Mouse (Mus musculus) kidney, postnatal 0 days (tissue): ENCODE data around the gene Tardbp. TPM values are rescaled to one million over a fixed set of nuclear protein-coding genes. Genes with fewer than 3 reads are reported as not detected.

Experiments used
- ATAC-seq: fragments of 200-750 bp; cut with Nextera tagmentation; replicated peaks from 2 replicates; pipeline ENCODE4 v1.8.0; 2017; ENCODE audit warnings: low read depth, moderate number of reproducible peaks, moderate TSS enrichment, moderate library complexity; ENCODE audit not compliant: low FRiP score
- DNase-seq: peaks from one replicate; pipeline ENCODE4 v3.0.0-alpha.2; 2016; ENCODE audit warnings: low spot score
- H3K27ac ChIP-seq: fragments of 300-500 bp; sonication (generic); 2 replicates; pipeline ENCODE4 v1.5.1; 2014; ENCODE audit warnings: mild to moderate bottlenecking
- H3K27me3 ChIP-seq: fragments of 300-500 bp; sonication (generic); 2 replicates; pipeline ENCODE4 v1.6.1; 2014; ENCODE audit warnings: low read length, mixed read lengths; ENCODE audit not compliant: insufficient read depth
- H3K36me3 ChIP-seq: fragments of 300-500 bp; sonication (generic); 2 replicates; pipeline ENCODE4 v1.6.1; 2014; ENCODE audit warnings: low read length, mixed read lengths; ENCODE audit not compliant: insufficient read depth
- H3K4me1 ChIP-seq: fragments of 300-500 bp; sonication (generic); replicated peaks from 2 replicates; pipeline ENCODE4 v1.6.1; 2014; ENCODE audit warnings: antibody characterized with exemption, low read length, mixed read lengths; ENCODE audit not compliant: insufficient read depth
- H3K4me2 ChIP-seq: fragments of 300-500 bp; sonication (generic); 2 replicates; pipeline ENCODE4 v1.6.1; 2014; ENCODE audit warnings: mild to moderate bottlenecking, low read length, moderate library complexity, mixed read lengths
- H3K4me3 ChIP-seq: fragments of 300-500 bp; sonication (generic); replicated peaks from 2 replicates; pipeline ENCODE4 v1.5.1; 2014; ENCODE audit warnings: low read depth, low read length
- H3K9ac ChIP-seq: fragments of 300-500 bp; sonication (generic); 2 replicates; pipeline ENCODE4 v1.6.1; 2014; ENCODE audit warnings: low read depth, low read length
- H3K9me3 ChIP-seq: fragments of 300-500 bp; sonication (generic); replicated peaks from 2 replicates; pipeline ENCODE4 v1.6.1; 2016; ENCODE audit warnings: low read length, inconsistent platforms, mixed read lengths
- CTCF ChIP-seq: IDR thresholded peaks from 2 replicates; pipeline ENCODE4 v1.5.1; 2016; ENCODE audit warnings: antibody characterized with exemption, low read depth, mild to moderate bottlenecking, moderate library complexity
- WGBS: fragments of 180-500 bp; shearing (Covaris S2); extraction: QIAGEN DNeasy Blood & Tissue Kit; methylation state at CpG from one replicate; pipeline ENCODE4 v1.1.7; 2014; 5-methylcytosine and 5-hydroxymethylcytosine counted together
- polyA plus RNA-seq: library from polyadenylated mRNA; unstranded; fragments of >200 nt; fragmentation: Nextera tagmentation; extraction: Ambion mirVana; gene quantifications from 2 replicates; pipeline ENCODE4 v1.2.1, GENCODE M21; 2015

Gene Tardbp
- polyA plus RNA-seq, 1 experiment from 2014 or later, result 241 TPM

- WGBS, result 74% methylated on average over 1 of the region's 1 CpGs
- peaks cover 62% of the 10 kb centered on the region for H3K36me3 ChIP-seq
Measured at GRCm38 (mm10) chr4:148619805-148620204, 7.0 kb downstream of the Tardbp start.

GRCm38 (mm10) chr4:148613738-148614137 is 13.1 kb downstream of the Tardbp start:
- Histone ChIP-seq H3K4me3 (no peak overlapping the region), H3K4me2 (no peak overlapping the region), H3K9ac (no peak overlapping the region), H3K9me3 (no peaks in the 10 kb centered on the region), H3K27ac (no peak overlapping the region), H3K36me3 (peaks cover 21% of the 10 kb centered on the region; the same call in 1 of the 2 replicates), H3K27me3 (no peaks in the 10 kb centered on the region), H3K4me1 (0 out of 2 replicates have a peak, but pooled peaks cover 2% of the 10 kb centered on the region)
- DNase-seq (no peak), ATAC-seq (no peak)
- WGBS, result 82% methylated on average over 9 of the region's 9 CpGs
- TF ChIP-seq CTCF, result no peak

More at GRCm38 (mm10) chr4:148619805-148620204, 7.0 kb downstream of the Tardbp start:
- Histone ChIP-seq H3K4me3 (no peak overlapping the region), H3K9ac (no peak overlapping the region), H3K27ac (no peak overlapping the region), H3K4me2 (no peak overlapping the region), H3K9me3 (no peaks in the 10 kb centered on the region), H3K27me3 (no peaks in the 10 kb centered on the region), H3K4me1 (peaks cover 9% of the 10 kb centered on the region; the same call in 1 of the 2 replicates)
- DNase-seq (no peak), ATAC-seq (no peak)
- no peak for TF ChIP-seq CTCF

- Histone ChIP-seq H3K9ac (no peak overlapping the region), H3K4me2 (no peak overlapping the region), H3K36me3 (peaks cover 14% of the 10 kb centered on the region; the same call in 1 of the 2 replicates), H3K4me1 (0 out of 2 replicates have a peak, but pooled peaks cover 5% of the 10 kb centered on the region), H3K4me3 (no peak overlapping the region), H3K27ac (no peak overlapping the region), H3K9me3 (no peaks in the 10 kb centered on the region), H3K27me3 (no peaks in the 10 kb centered on the region)
- TF ChIP-seq CTCF, result no peak
- no peak for DNase-seq
- 33% methylated on average over 4 of the region's 4 CpGs for WGBS
- ATAC-seq, result no peak
Measured at GRCm38 (mm10) chr4:148612557-148612956, 14.3 kb downstream of the Tardbp start.

- TF ChIP-seq CTCF, result no peak
- Histone ChIP-seq H3K4me3 (no peak overlapping the region), H3K9me3 (no peaks in the 10 kb centered on the region), H3K4me2 (no peak overlapping the region), H3K4me1 (0 out of 2 replicates have a peak, but pooled peaks cover 5% of the 10 kb centered on the region), H3K9ac (no peak overlapping the region), H3K27me3 (no peaks in the 10 kb centered on the region), H3K27ac (0 out of 2 replicates have a peak overlapping the region, but pooled peaks have one; percentile 31), H3K36me3 (peaks cover 8% of the 10 kb centered on the region; the same call in 1 of the 2 replicates)
- WGBS, result 66% methylated on average over 5 of the region's 5 CpGs
- DNase-seq (no peak), ATAC-seq (no peak)
Measured at GRCm38 (mm10) chr4:148610631-148611364, 16.0 kb downstream of the Tardbp start.

GRCm38 (mm10) chr4:148609805-148610204 is 17.0 kb downstream of the Tardbp start:
- DNase-seq, result peak; percentile 22
- TF ChIP-seq CTCF, result no peak
- WGBS, result 70% methylated on average over 5 of the region's 5 CpGs
- Histone ChIP-seq H3K9ac (0 out of 2 replicates have a peak overlapping the region, but pooled peaks have one; percentile 18), H3K4me1 (0 out of 2 replicates have a peak, but pooled peaks cover 5% of the 10 kb centered on the region), H3K27me3 (no peaks in the 10 kb centered on the region), H3K4me2 (no peak overlapping the region), H3K27ac (0 out of 2 replicates have a peak overlapping the region, but pooled peaks have one; percentile 61), H3K9me3 (no peaks in the 10 kb centered on the region), H3K4me3 (no peak overlapping the region), H3K36me3 (peaks cover 8% of the 10 kb centered on the region; the same call in 1 of the 2 replicates)
- ATAC-seq, result no peak

- Histone ChIP-seq H3K9ac (no peak overlapping the region), H3K9me3 (no peaks in the 10 kb centered on the region), H3K4me2 (no peak overlapping the region), H3K4me3 (no peak overlapping the region), H3K36me3 (no peaks in the 10 kb centered on the region; the same call in 1 of the 2 replicates), H3K4me1 (0 out of 2 replicates have a peak, but pooled peaks cover 5% of the 10 kb centered on the region), H3K27ac (no peak overlapping the region), H3K27me3 (no peaks in the 10 kb centered on the region)
- 23% methylated on average over 5 of the region's 5 CpGs for WGBS
- ATAC-seq (0 out of 2 replicates have a peak, but pooled peaks have one; percentile 25), DNase-seq (peak; percentile 84)
- TF ChIP-seq CTCF, result peak; percentile 95
Measured at GRCm38 (mm10) chr4:148607758-148608157, 19.1 kb downstream of the Tardbp start.
